Mouse (Mus musculus): ENCODE data around the gene Zfp91. TPM values are rescaled to one million over a fixed set of nuclear protein-coding genes. Genes with fewer than 3 reads are reported as not detected.

The Zfp91 gene
- polyA plus RNA-seq, 1 experiment from 2014 or later, result 13.4 TPM

- DNase-seq (ENCODE audit: low spot score), result no peak
- WGBS, result 69% methylated on average over 3 of the region's 3 CpGs
- Histone ChIP-seq H3K27me3 (ENCODE audit: insufficient read depth, poor library complexity, severe bottlenecking) (no peaks in the 10 kb centered on the region), H3K4me1 (no peaks in the 10 kb centered on the region), H3K4me3 (no peak overlapping the region), H3K9me3 (no peaks in the 10 kb centered on the region), H3K36me3 (no peaks in the 10 kb centered on the region), H3K27ac (no peak overlapping the region)
Measured at GRCm38 (mm10) chr19:12802830-12803229, 6.9 kb upstream of the Zfp91 start.

GRCm38 (mm10) chr19:12801046-12801445, 5.1 kb upstream of the Zfp91 start:
- Histone ChIP-seq H3K36me3 (no peaks in the 10 kb centered on the region), H3K4me1 (no peaks in the 10 kb centered on the region), H3K27me3 (ENCODE audit: insufficient read depth, poor library complexity, severe bottlenecking) (no peaks in the 10 kb centered on the region), H3K4me3 (no peak overlapping the region), H3K27ac (no peak overlapping the region), H3K9me3 (no peaks in the 10 kb centered on the region)
- no peak for DNase-seq (ENCODE audit: low spot score)
- WGBS, result 68% methylated on average over 3 of the region's 3 CpGs

GRCm38 (mm10) chr19:12800621-12801020, 4.7 kb upstream of the Zfp91 start:
- Histone ChIP-seq H3K36me3 (no peaks in the 10 kb centered on the region), H3K4me1 (no peaks in the 10 kb centered on the region), H3K27me3 (ENCODE audit: insufficient read depth, poor library complexity, severe bottlenecking) (no peaks in the 10 kb centered on the region), H3K9me3 (no peaks in the 10 kb centered on the region), H3K27ac (no peak overlapping the region), H3K4me3 (no peak overlapping the region)
- no peak for DNase-seq (ENCODE audit: low spot score)
- WGBS, result 69% methylated on average over 2 of the region's 2 CpGs

GRCm38 (mm10) chr19:12799081-12799480, 3.2 kb upstream of the Zfp91 start:
- Histone ChIP-seq H3K9me3 (no peaks in the 10 kb centered on the region), H3K36me3 (no peaks in the 10 kb centered on the region), H3K27ac (no peak overlapping the region), H3K4me1 (no peaks in the 10 kb centered on the region), H3K27me3 (ENCODE audit: insufficient read depth, poor library complexity, severe bottlenecking) (no peaks in the 10 kb centered on the region), H3K4me3 (no peak overlapping the region)
- DNase-seq (ENCODE audit: low spot score), result no peak
- 78% methylated on average over 3 of the region's 3 CpGs for WGBS

- no peak for DNase-seq (ENCODE audit: low spot score)
- WGBS, result 83% methylated on average over 4 of the region's 4 CpGs
- Histone ChIP-seq H3K27ac (no peak overlapping the region), H3K9me3 (no peaks in the 10 kb centered on the region), H3K27me3 (ENCODE audit: insufficient read depth, poor library complexity, severe bottlenecking) (no peaks in the 10 kb centered on the region), H3K36me3 (no peaks in the 10 kb centered on the region), H3K4me3 (no peak overlapping the region), H3K4me1 (no peaks in the 10 kb centered on the region)
Measured at GRCm38 (mm10) chr19:12798404-12798803, 2.5 kb upstream of the Zfp91 start.

GRCm38 (mm10) chr19:12797071-12797470, 1.1 kb upstream of the Zfp91 start:
- 1% methylated on average over 7 of the region's 7 CpGs for WGBS
- Histone ChIP-seq H3K27ac (peak overlapping the region; percentile 99), H3K27me3 (ENCODE audit: insufficient read depth, poor library complexity, severe bottlenecking) (no peaks in the 10 kb centered on the region), H3K4me3 (peak overlapping the region; percentile 94), H3K4me1 (no peaks in the 10 kb centered on the region), H3K9me3 (no peaks in the 10 kb centered on the region), H3K36me3 (no peaks in the 10 kb centered on the region)
- DNase-seq (ENCODE audit: low spot score), result no peak

- H3K36me3 ChIP-seq, result no peaks in the 10 kb centered on the region
- WGBS, result 0% methylated on average over 29 of the region's 29 CpGs
- no peaks in the 10 kb centered on the region for H3K27me3 ChIP-seq (ENCODE audit: insufficient read depth, poor library complexity, severe bottlenecking)
- 0 out of 2 replicates have a peak, but pooled peaks cover 4% of the 10 kb centered on the region for H3K4me1 ChIP-seq
- H3K9me3 ChIP-seq, result no peaks in the 10 kb centered on the region
- peak overlapping the region; percentile 99 for H3K27ac ChIP-seq
- peak overlapping the region; percentile 94 for H3K4me3 ChIP-seq
- peak; percentile 87 for DNase-seq (ENCODE audit: low spot score)
Measured at GRCm38 (mm10) chr19:12796328-12796931, 504 bp upstream of the Zfp91 start.

- no peaks in the 10 kb centered on the region for H3K27me3 ChIP-seq (ENCODE audit: insufficient read depth, poor library complexity, severe bottlenecking)
- no peaks in the 10 kb centered on the region for H3K36me3 ChIP-seq
- DNase-seq (ENCODE audit: low spot score), result no peak
- H3K4me1 ChIP-seq, result 0 out of 2 replicates have a peak, but pooled peaks cover 4% of the 10 kb centered on the region
- no peaks in the 10 kb centered on the region for H3K9me3 ChIP-seq
- H3K27ac ChIP-seq, result peak overlapping the region; percentile 99
- 0% methylated on average over 48 of the region's 63 CpGs for WGBS
- H3K4me3 ChIP-seq, result peak overlapping the region; percentile 94
Measured at GRCm38 (mm10) chr19:12795110-12795509, 816 bp downstream of the Zfp91 start.

GRCm38 (mm10) chr19:12794056-12795044, 1.6 kb downstream of the Zfp91 start:
- Histone ChIP-seq H3K4me3 (peak overlapping the region; percentile 94), H3K36me3 (no peaks in the 10 kb centered on the region), H3K27ac (peak overlapping the region; percentile 99), H3K4me1 (0 out of 2 replicates have a peak, but pooled peaks cover 4% of the 10 kb centered on the region), H3K27me3 (ENCODE audit: insufficient read depth, poor library complexity, severe bottlenecking) (no peaks in the 10 kb centered on the region), H3K9me3 (no peaks in the 10 kb centered on the region)
- DNase-seq (ENCODE audit: low spot score), result peak; percentile 94
- WGBS, result under 1% methylated on average over 39 of the region's 39 CpGs

- no peak overlapping the region for H3K4me3 ChIP-seq
- no peak for DNase-seq (ENCODE audit: low spot score)
- no peak overlapping the region for H3K27ac ChIP-seq
- 0 out of 2 replicates have a peak, but pooled peaks cover 4% of the 10 kb centered on the region for H3K4me1 ChIP-seq
- H3K27me3 ChIP-seq (ENCODE audit: insufficient read depth, poor library complexity, severe bottlenecking), result no peaks in the 10 kb centered on the region
- H3K36me3 ChIP-seq, result no peaks in the 10 kb centered on the region
- H3K9me3 ChIP-seq, result no peaks in the 10 kb centered on the region
Measured at GRCm38 (mm10) chr19:12792374-12792773, 3.6 kb downstream of the Zfp91 start.

GRCm38 (mm10) chr19:12787721-12788120, 8.2 kb downstream of the Zfp91 start:
- Histone ChIP-seq H3K9me3 (no peaks in the 10 kb centered on the region), H3K27ac (no peak overlapping the region), H3K27me3 (ENCODE audit: insufficient read depth, poor library complexity, severe bottlenecking) (no peaks in the 10 kb centered on the region), H3K36me3 (no peaks in the 10 kb centered on the region), H3K4me3 (no peak overlapping the region), H3K4me1 (0 out of 2 replicates have a peak, but pooled peaks cover 4% of the 10 kb centered on the region)
- 92% methylated on average over 4 of the region's 4 CpGs for WGBS
- DNase-seq (ENCODE audit: low spot score), result no peak

- Histone ChIP-seq H3K27me3 (ENCODE audit: insufficient read depth, poor library complexity, severe bottlenecking) (no peaks in the 10 kb centered on the region), H3K9me3 (no peaks in the 10 kb centered on the region), H3K4me3 (no peak overlapping the region), H3K4me1 (0 out of 2 replicates have a peak, but pooled peaks cover 4% of the 10 kb centered on the region), H3K36me3 (no peaks in the 10 kb centered on the region), H3K27ac (no peak overlapping the region)
- no peak for DNase-seq (ENCODE audit: low spot score)
- 93% methylated on average over 2 of the region's 2 CpGs for WGBS
Measured at GRCm38 (mm10) chr19:12786803-12787395, 9.0 kb downstream of the Zfp91 start.

- Histone ChIP-seq H3K4me1 (no peaks in the 10 kb centered on the region), H3K27ac (no peak overlapping the region), H3K36me3 (peaks cover 23% of the 10 kb centered on the region), H3K4me3 (no peak overlapping the region), H3K27me3 (ENCODE audit: insufficient read depth, poor library complexity, severe bottlenecking) (no peaks in the 10 kb centered on the region), H3K9me3 (no peaks in the 10 kb centered on the region)
- DNase-seq (ENCODE audit: low spot score), result no peak
Measured at GRCm38 (mm10) chr19:12780437-12780836, 15.5 kb downstream of the Zfp91 start.
